Mouse (Mus musculus) urinary bladder, adult 2 months (tissue): ENCODE measurements around the gene Ggnbp2. TPM values are rescaled to one million over a fixed set of nuclear protein-coding genes. Genes with fewer than 3 reads are reported as not detected.
A peak's percentile ranks its signal among the peaks of the same experiment; 100 is the strongest.

Experiments used
- DNase-seq: peaks from one replicate; pipeline ENCODE4 v3.0.0; 2022; ENCODE audit warnings: low spot score
- polyA plus RNA-seq: library from polyadenylated mRNA; depleted of rRNA; stranded (reverse); fragments of >200 nt; gene quantifications from 2 replicates; pipeline ENCODE4 v1.2.3, GENCODE M21; 2012; rRNA removed

Gene Ggnbp2
- polyA plus RNA-seq, 1 experiment = 85.6 TPM

GRCm38 (mm10) chr11:84825261-84825807, 45.3 kb downstream of the Ggnbp2 start:
- no peak for DNase-seq

- DNase-seq = no peak
These were observed 47.1 kb downstream of the Ggnbp2 start for GRCm38 (mm10) chr11:84823484-84823897.

- no peak for DNase-seq
These were observed 48.1 kb downstream of the Ggnbp2 start for GRCm38 (mm10) chr11:84822487-84822886.

GRCm38 (mm10) chr11:84821131-84821770, 49.4 kb downstream of the Ggnbp2 start:
- no peak for DNase-seq

- peak; percentile 80 for DNase-seq
These were observed 51.5 kb downstream of the Ggnbp2 start, which contains the start of gene Mrm1 for GRCm38 (mm10) chr11:84818961-84819692. Gene Mrm1, minus strand, starts transcription at chr11:84819515.

GRCm38 (mm10) chr11:84818085-84818960, 52.3 kb downstream of the Ggnbp2 start:
- DNase-seq = peak; percentile 59

GRCm38 (mm10) chr11:84817362-84817761, 53.3 kb downstream of the Ggnbp2 start:
- DNase-seq = no peak

- DNase-seq = peak; percentile 44
These were observed 56.7 kb downstream of the Ggnbp2 start for GRCm38 (mm10) chr11:84813724-84814510.

- DNase-seq = no peak
These were observed 66.2 kb downstream of the Ggnbp2 start for GRCm38 (mm10) chr11:84804373-84804772.

- DNase-seq = peak; percentile 44
These were observed 72.8 kb downstream of the Ggnbp2 start for GRCm38 (mm10) chr11:84797627-84798353.

GRCm38 (mm10) chr11:84797026-84797425, 73.6 kb downstream of the Ggnbp2 start:
- DNase-seq = no peak

- peak; percentile 34 for DNase-seq
These were observed 76.0 kb downstream of the Ggnbp2 start for GRCm38 (mm10) chr11:84794496-84795113.

GRCm38 (mm10) chr11:84793545-84793944, 77.1 kb downstream of the Ggnbp2 start:
- DNase-seq = no peak

- DNase-seq = no peak
These were observed 80.2 kb downstream of the Ggnbp2 start for GRCm38 (mm10) chr11:84790383-84790782.

Other genes with a start within 250 kb of the Ggnbp2 start
- gene Mrm1, start 51.3 kb downstream of the Ggnbp2 start, polyA plus RNA-seq = 10.8 and 13.1 TPM in 2 replicates
- gene Dhrs11, start 41.8 kb downstream of the Ggnbp2 start, polyA plus RNA-seq = 13.5 and 15.8 TPM in 2 replicates
- gene Myo19, start 9.3 kb upstream of the Ggnbp2 start, polyA plus RNA-seq = 14.5 and 17.4 TPM in 2 replicates
- gene Pigw, start 9.5 kb upstream of the Ggnbp2 start, polyA plus RNA-seq = 5.7 and 8.2 TPM in 2 replicates
- 22.6 and 25.4 TPM in 2 replicates for gene Znhit3, start 45.5 kb upstream of the Ggnbp2 start, polyA plus RNA-seq
- gene Car4, start 87.0 kb upstream of the Ggnbp2 start, polyA plus RNA-seq = 0.58 and 1.1 TPM in 2 replicates